Mouse (Mus musculus) liver, adult 2 months (tissue): ENCODE results near the gene Adamts17.

ENCODE experiments used
- CTCF ChIP-seq: fragments of 200-500 bp; IDR thresholded peaks from 2 replicates; pipeline ENCODE4 v1.5.1; 2011; ENCODE audit warnings: low read depth, low read length, control low read depth
- POLR2A ChIP-seq: fragments of 200-500 bp; IDR thresholded peaks from 2 replicates; pipeline ENCODE4 v1.6.1; 2011; ENCODE audit warnings: low read length, control low read depth; ENCODE audit not compliant: insufficient read depth; ENCODE audit errors: extremely low read depth

- TF ChIP-seq POLR2A (no peak), CTCF (no peak)
Observed at GRCm38 (mm10) chr7:66891431-66891830, 51.9 kb downstream of the Adamts17 start.
